Mouse (Mus musculus): ENCODE measurements around the gene Plscr1. TPM values are rescaled to one million over a fixed set of nuclear protein-coding genes. Genes with fewer than 3 reads are reported as not detected.

Plscr1 gene
- polyA plus RNA-seq (2017; shearing (Covaris generic)) = 10 to 100 TPM; 61.4 to 75.7 TPM

GRCm38 (mm10) chr9:92249447-92249852 is at the start of gene Plscr1:
Plscr1 (plus strand) TSS chr9:92249750.
- ATAC-seq = peak; percentile 46

- ATAC-seq = no peak
These were observed 45.2 kb upstream of the Plscr1 start for GRCm38 (mm10) chr9:92204397-92204796.

DNA sequence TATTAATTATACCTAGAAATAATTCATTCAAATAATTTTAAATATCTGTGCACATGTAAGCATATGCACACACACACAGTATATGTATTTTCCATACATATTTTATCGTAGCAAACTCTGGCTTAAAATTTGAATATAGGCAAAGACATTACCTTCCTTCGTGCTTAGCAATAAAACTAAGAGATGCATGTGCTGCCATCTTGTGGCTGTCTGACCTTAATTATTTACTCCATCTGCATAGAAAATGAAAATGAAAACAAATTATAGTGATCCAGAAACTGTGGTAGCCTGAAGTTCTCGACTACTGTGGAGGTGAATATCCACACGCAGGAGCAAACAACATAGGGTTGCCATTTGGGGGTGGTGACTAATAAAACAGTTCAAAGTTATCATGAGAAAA is 42.2 kb upstream of the Plscr1 start:
- peak; percentile 93 for ATAC-seq

DNA sequence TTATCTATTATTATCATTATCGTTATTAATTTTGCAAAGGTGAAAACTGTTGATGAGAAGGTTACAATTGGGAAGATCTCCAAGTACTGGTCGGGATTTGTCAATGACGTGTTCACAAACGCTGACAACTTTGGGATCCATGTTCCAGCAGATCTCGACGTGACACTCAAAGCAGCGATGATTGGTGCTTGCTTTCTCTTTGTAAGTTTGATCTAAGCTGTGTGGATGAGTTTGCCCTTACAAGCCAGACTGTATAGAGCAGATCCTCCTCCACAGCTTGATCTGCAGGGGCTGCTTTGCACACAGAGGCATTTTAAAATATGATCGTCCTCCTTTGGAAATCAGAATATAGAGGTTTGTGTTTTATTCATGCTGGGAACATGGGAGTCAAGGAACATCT is 41.8 kb upstream of the Plscr1 start:
- peak; percentile 40 for ATAC-seq

DNA sequence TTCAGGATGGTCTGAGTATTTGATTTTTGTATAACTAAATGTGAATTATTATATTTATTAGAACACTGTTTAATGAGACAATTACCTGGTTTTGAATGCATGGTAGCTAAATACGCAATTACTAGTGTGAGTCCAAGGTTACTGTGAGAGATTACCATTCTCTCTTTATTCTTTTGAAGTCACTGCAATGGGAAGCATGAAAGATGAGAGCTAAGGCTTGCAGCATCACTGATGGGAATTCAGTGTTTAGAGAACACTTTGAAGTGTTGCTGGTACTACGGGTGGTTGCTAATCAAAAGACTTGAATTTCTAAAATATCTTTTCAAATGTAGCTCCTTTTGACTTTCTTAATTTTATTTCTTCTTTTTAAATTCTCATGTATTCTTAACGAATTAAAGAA is 39.7 kb upstream of the Plscr1 start:
- ATAC-seq = no peak

- no peak for ATAC-seq
These were observed 39.1 kb upstream of the Plscr1 start for GRCm38 (mm10) chr9:92210386-92210967.

DNA sequence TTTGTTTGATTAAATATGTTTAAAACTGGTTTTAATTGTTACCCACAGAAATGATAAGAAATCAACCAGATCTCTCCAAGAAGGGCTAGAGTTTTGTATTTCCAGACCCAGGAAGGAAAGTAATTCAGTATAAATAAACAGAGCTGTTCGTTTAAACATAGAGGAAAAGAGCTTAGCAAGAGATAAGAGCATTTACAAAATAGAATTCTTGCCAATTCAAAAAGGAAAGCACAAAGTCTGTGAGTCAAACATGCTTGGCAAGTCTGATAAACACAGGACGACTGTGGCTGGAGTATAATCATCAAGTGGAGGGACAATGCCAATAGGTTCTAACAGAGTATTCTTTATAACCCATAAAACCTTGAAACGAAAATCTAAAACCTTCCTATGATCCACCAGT is 38.5 kb upstream of the Plscr1 start:
- ATAC-seq = no peak

GRCm38 (mm10) chr9:92217484-92217883 is 32.1 kb upstream of the Plscr1 start:
- ATAC-seq = peak; percentile 76

DNA sequence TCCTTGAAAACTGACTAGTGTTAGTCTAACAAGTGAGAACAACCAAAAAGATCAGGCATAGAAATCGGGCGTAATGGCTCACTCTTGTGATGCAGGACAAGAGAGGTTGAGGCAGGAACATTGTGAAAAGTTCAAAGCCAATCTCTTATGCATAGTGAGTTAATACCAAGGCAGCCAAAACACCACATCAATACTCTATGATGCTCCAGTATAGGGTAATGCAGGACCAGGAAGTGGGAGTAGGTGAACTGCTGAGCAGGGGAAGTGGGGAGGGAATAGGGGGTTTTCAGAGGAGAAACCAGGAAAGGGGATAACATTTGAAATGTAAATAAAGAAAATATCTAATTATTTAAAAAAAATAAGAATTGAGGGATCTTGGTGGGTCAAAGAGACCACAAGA is 31.7 kb upstream of the Plscr1 start:
- peak; percentile 63 for ATAC-seq

DNA sequence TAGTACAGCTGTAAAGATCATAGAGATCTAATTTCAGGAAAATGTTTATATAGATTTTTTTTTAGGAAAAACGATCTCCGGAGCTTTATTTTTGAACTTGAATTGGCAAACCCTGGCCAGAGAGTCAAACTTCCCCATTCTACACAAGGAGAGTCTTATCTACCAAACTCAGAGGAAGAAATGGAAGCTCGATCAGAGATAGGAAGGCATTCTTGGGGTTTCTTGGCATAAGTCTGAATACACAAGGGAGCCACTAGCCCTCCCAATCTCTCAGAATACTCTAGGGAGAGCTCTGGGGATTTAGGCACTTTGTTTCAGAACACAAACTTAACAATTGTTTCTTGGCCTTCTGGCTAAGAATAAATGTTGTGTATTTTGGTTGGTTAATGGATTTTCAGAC is 29.4 kb upstream of the Plscr1 start:
- ATAC-seq = no peak

- ATAC-seq = no peak
These were observed 28.1 kb upstream of the Plscr1 start for GRCm38 (mm10) chr9:92221480-92221879.

GRCm38 (mm10) chr9:92224598-92225231 is 24.8 kb upstream of the Plscr1 start:
- ATAC-seq = no peak

DNA sequence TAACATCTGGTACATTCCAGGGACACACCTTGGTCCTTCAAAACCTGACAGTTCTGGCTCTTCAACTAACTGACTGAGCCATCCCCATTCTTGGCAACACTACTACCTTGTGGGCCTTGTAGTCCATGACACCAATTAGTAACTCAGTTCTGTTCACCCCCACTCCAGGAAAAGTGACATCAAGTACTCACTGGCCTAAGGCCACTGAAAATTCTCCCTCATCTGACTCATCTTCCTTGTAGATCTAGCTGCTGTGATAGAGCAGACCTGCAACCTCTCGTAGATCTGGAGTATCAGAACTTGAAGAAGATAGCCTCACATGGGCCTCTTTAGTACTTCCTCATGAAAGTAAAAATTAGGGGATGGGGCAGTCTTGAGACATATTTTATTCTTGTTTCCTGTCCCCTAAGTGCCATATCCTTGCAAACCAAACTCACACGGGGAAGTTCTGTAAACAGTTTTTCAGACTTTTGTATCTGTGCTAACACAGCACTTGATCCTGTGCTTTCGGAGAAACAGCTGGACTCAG is 23.4 kb upstream of the Plscr1 start:
- no peak for ATAC-seq

DNA sequence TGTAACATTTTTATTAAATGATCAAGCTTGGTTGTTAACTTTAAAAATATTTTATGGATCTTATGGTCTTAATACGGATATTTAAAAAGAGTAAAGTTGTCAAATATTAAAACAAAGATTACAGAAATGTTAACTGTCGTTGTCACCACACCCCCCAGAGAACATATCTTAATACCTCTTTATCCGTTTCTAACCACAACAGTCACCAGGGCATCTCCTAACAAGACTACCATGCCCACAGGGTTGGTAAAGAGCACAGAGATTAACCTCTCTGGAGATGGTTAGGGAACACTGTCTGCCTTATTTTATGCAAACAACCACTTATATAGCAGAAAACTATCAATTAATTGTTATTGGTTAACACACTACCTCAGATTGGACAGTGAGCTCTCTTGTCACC is 22.8 kb upstream of the Plscr1 start:
- no peak for ATAC-seq

- ATAC-seq = peak; percentile 83
These were observed 20.4 kb upstream of the Plscr1 start for GRCm38 (mm10) chr9:92228867-92229832.

DNA sequence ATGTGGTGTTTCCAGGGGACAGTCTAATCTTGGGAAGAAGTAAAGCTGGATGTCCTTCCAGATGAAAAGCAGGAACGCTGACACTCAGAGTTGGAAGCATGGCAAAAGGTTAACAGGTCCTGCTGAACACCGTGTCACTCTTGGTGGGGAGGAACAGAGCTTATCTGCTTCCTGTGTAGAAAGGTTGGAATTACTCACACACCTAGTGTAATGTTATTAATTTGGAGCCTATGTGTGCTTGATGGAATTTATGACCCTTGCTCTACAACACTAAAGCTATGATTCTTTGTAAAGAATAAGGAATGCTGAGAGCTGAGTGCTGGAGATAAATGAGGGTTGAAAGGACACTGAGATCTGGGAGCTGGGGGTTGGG is 19.7 kb upstream of the Plscr1 start:
- ATAC-seq = peak; percentile 59

DNA sequence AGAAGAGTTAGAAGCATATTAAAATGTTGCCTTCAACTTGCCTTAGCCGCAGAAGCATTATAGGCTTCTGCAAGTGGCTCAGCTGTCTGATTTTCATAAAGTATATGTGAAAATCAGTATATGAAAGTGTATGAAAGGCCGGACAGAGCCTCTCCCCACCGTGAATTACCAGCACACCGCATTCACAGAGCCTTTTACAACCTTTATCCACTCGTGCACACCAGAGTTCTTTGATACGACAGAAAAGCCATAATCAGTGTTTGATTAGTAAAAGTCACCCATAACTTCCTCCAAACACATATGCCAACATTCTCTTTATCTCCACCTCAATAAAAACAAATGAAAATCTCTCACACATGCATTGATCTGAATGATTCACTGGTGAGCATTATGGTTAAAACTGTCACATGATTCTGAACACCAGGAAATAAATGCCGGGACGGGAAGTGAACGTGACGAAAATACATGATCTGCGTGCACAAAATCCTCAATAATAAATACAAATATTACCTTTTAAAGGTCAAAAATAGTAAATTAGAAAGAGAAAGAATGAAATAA is 14.6 kb upstream of the Plscr1 start:
- ATAC-seq = no peak

DNA sequence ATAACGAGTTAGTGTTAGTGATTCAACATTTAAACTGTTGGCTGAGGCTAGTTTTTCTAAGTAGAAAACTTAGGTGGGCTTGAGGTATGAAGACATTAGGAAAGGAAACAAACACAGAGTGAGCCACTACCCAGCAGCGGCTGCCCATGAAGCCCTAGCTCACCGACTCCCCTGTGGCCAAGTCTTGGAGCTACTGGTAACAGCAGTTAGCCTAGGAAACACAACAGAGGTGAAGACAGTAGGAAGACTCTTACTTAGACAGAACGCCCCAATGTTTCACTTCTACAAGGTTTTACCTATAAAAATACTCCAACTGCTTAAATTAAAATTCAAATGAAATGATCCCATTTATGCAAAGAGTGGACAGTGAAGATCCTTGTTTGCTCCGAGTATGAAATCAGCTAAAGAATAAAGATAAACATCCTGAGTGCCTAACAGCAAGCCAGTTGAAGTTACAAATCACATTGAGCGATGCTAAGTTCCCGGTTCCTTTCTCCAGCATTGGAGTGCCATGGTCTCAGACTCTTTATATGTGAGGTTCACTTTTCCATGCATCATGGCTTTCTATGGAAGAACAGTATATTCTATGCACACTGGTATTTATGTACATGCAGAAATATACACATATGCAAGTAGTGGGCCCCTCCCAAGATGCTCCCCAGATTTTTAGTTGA is 640 bp upstream of the Plscr1 start:
- no peak for ATAC-seq

DNA sequence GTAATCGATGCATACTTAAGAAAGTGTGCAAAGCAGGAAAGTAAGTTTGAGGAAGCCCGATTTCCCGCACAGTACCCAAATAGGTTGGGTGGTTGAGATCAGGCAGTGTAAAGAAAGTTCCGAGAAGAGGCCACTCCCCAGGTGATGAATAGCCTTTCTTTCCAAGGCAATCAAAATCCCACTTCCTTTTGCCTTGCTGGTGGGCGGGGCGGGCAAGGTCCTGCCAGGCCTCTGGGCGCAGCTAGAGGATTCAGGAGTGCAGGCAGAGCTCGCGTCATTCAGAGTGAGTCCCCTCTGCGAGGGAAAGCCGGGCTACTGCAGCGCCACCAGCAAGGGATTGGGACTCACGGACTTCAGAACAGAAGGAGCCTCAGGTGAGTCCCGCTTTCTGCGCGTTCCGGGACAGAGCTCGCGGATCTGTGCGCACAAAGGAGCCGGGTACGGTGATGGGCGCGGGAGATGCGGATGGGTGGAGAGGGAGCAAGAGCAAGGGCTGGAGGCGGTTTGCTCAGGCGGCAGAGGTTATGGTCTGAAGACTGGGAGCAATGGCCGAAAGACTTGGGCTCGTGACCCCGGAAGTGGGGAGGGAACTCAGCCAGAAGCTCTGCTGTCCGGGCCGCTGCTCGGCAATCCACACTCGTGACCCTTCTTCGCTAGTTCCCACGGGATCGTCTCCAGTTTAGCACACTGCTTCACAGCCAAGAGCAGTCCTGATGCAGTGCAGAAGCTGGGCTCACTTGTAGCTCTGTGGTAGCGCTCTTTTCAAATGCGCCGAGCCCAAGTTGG is 630 bp downstream of the Plscr1 start:
- ATAC-seq = peak; percentile 59

- ATAC-seq = no peak
These were observed 3.2 kb downstream of the Plscr1 start for GRCm38 (mm10) chr9:92252718-92253117.

- ATAC-seq = no peak
These were observed 4.2 kb downstream of the Plscr1 start for GRCm38 (mm10) chr9:92253585-92254321.

Measured in CD4-positive, CD25-positive, alpha-beta regulatory T cell, adult 4 months (primary cell).